Mouse (Mus musculus) embryonic facial prominence, embryonic 13.5 days (tissue): ENCODE measurements around the gene Cep170b. TPM values are rescaled to one million over a fixed set of nuclear protein-coding genes. Genes with fewer than 3 reads are reported as not detected.
A peak's percentile ranks its signal among the peaks of the same experiment; 100 is the strongest.

ENCODE experiments used
- ATAC-seq: fragments of 200-750 bp; cut with Nextera tagmentation; 2 replicates; pipeline ENCODE4 v1.8.0; 2017; ENCODE audit warnings: low read depth; ENCODE audit not compliant: insufficient number of reproducible peaks, insufficient read depth, low FRiP score, low TSS enrichment
- H3K27ac ChIP-seq: fragments of 300-500 bp; sonication (generic); 2 replicates; pipeline ENCODE4 v1.5.1; 2015; ENCODE audit warnings: moderate library complexity, mild to moderate bottlenecking, inconsistent platforms
- H3K27me3 ChIP-seq: fragments of 300-500 bp; sonication (generic); 2 replicates; pipeline ENCODE4 v1.6.1; 2015; ENCODE audit warnings: mild to moderate bottlenecking, inconsistent platforms
- H3K36me3 ChIP-seq: fragments of 300-500 bp; sonication (generic); 2 replicates; pipeline ENCODE4 v1.6.1; 2015; ENCODE audit warnings: mild to moderate bottlenecking, inconsistent platforms
- H3K4me1 ChIP-seq: fragments of 300-500 bp; sonication (generic); 2 replicates; pipeline ENCODE4 v1.6.1; 2015; ENCODE audit warnings: inconsistent platforms
- H3K4me2 ChIP-seq: fragments of 300-500 bp; sonication (generic); 2 replicates; pipeline ENCODE4 v1.6.1; 2015; ENCODE audit warnings: moderate library complexity, mild to moderate bottlenecking, inconsistent platforms
- H3K4me3 ChIP-seq: fragments of 300-500 bp; sonication (generic); 2 replicates; pipeline ENCODE4 v1.5.1; 2015; ENCODE audit warnings: mild to moderate bottlenecking, inconsistent platforms
- H3K9ac ChIP-seq: fragments of 300-500 bp; sonication (generic); 2 replicates; pipeline ENCODE4 v1.6.1; 2015; ENCODE audit warnings: mild to moderate bottlenecking, inconsistent platforms
- H3K9me3 ChIP-seq: fragments of 300-500 bp; sonication (generic); 2 replicates; pipeline ENCODE4 v1.6.1; 2016; ENCODE audit warnings: inconsistent platforms
- WGBS: fragments of 180-500 bp; shearing (Covaris S2); methylation state at CpG from one replicate; pipeline ENCODE4 v1.1.7; 2015; ENCODE audit warnings: mixed read lengths; 5-methylcytosine and 5-hydroxymethylcytosine counted together
- polyA plus RNA-seq: library from polyadenylated mRNA; unstranded; fragments of >200 nt; fragmentation: Nextera tagmentation; extraction: Ambion mirVana; gene quantifications from 2 replicates; pipeline ENCODE4 v1.2.1, GENCODE M21; 2015

The Cep170b gene
- polyA plus RNA-seq, 1 experiment from 2014 or later = 13.8 TPM

GRCm38 (mm10) chr12:112713984-112714383 is 6.3 kb upstream of the Cep170b start:
- Histone ChIP-seq H3K27me3 (peaks cover 3% of the 10 kb centered on the region), H3K4me3 (no peak overlapping the region), H3K9me3 (no peaks in the 10 kb centered on the region), H3K4me1 (peaks cover 5% of the 10 kb centered on the region; the same call in 1 of the 2 replicates), H3K4me2 (no peak overlapping the region), H3K36me3 (no peaks in the 10 kb centered on the region), H3K9ac (no peak overlapping the region), H3K27ac (peak overlapping the region; percentile 77)
- no peak for ATAC-seq
- 62% methylated on average over 3 of the region's 3 CpGs for WGBS

DNA sequence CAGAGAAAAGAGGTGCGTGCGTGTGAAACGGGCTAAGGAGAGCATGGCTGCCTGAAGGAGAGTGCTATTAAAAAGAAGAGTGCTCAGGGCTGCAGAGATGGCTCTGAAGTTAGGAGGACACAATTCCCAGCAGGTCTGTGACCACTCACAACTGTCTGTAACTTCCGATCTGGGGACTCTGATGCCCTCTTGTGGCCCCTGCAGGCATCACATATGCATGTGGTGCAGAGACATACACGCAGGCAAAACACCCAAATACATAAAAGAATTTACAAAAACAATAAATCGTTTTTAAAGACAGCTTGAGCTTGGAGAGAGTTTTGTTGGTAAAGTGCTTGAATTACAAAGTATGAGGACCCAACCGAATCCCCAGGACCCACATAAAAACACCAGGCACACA is 3.1 kb upstream of the Cep170b start:
- WGBS = 28% methylated on average over 7 of the region's 7 CpGs
- Histone ChIP-seq H3K4me2 (no peak overlapping the region), H3K27me3 (peaks cover 19% of the 10 kb centered on the region), H3K36me3 (no peaks in the 10 kb centered on the region), H3K4me1 (peaks cover 22% of the 10 kb centered on the region), H3K27ac (no peak overlapping the region), H3K9ac (no peak overlapping the region), H3K4me3 (no peak overlapping the region), H3K9me3 (no peaks in the 10 kb centered on the region)
- no peak for ATAC-seq

DNA sequence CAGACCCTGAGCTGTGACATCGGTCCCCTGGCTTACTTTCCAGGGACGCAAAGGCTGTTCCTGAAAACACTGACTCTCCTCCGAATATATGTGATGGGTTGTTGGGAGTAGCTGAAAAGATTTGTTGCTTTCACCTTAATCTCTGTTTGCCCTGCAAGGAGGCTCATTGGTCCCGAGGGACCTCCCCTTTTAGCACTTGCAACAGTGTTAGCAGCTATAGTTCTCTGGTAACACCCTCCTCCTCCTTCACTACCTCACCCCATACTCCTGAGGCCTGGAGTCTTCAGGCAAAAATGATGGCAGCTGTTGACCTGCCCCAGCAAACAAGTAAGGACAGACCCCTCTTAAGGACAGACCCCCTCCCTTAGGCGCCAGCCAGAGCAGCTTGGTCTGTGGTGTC is 1.3 kb upstream of the Cep170b start:
- H3K4me1 ChIP-seq = peaks cover 33% of the 10 kb centered on the region
- no peak overlapping the region for H3K4me3 ChIP-seq
- ATAC-seq = no peak
- H3K9me3 ChIP-seq = no peaks in the 10 kb centered on the region
- H3K4me2 ChIP-seq = no peak overlapping the region
- H3K36me3 ChIP-seq = no peaks in the 10 kb centered on the region
- peaks cover 19% of the 10 kb centered on the region for H3K27me3 ChIP-seq
- no peak overlapping the region for H3K9ac ChIP-seq
- no peak overlapping the region for H3K27ac ChIP-seq
- 76% methylated on average over 5 of the region's 5 CpGs for WGBS

GRCm38 (mm10) chr12:112720890-112721423 is 702 bp downstream of the Cep170b start:
- peaks cover 37% of the 10 kb centered on the region for H3K4me1 ChIP-seq
- peak overlapping the region; percentile 89 for H3K4me2 ChIP-seq
- H3K9me3 ChIP-seq = no peaks in the 10 kb centered on the region
- H3K9ac ChIP-seq = peak overlapping the region; percentile 89
- H3K27me3 ChIP-seq = peaks cover 19% of the 10 kb centered on the region
- WGBS = 25% methylated on average over 12 of the region's 12 CpGs
- H3K36me3 ChIP-seq = peaks cover 6% of the 10 kb centered on the region; the same call in 1 of the 2 replicates
- no peak for ATAC-seq
- peak overlapping the region; percentile 87 for H3K27ac ChIP-seq
- H3K4me3 ChIP-seq = peak overlapping the region; percentile 92

DNA sequence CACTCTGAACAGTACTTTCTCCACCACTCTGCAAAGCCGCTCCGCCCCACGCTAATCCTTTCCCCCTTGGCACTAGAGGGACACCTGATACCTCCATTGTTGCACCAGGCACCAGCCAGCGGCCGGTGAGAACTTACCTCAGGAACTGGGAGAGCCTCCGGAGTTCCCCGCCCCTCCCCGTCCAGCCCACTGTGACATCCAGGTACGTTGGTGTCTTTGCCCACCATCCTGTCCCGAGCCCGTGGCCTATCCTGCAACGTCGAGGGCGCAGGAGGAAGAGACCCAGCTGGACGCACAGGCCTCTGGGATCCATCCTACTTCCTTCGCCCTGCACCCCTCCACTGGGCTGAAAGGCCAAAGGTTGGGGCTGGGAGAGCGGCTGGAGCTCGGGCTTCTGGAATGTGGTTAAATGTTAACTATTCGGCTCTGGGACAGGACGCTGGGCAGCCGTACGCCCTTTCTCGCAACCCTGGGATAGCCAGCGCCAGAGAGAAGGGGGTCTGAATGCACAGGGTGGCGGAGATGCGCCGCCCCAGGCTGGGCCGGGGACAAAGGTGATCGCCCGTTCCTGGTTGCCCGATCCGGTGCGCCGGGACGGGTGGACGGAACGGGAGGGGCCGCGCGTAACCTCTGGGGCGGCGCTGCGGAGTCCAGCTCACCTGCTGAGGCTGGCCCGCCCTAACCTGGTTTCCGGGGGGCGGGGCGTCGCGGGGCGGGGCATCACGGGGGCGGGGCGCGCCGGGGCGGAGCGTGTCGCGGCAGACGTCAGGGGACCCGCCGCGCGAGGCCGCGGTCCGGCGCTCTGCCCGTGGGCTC is 1.4 kb downstream of the Cep170b start:
- Histone ChIP-seq H3K4me2 (peak overlapping the region; percentile 89), H3K27ac (peak overlapping the region; percentile 87), H3K27me3 (peaks cover 19% of the 10 kb centered on the region), H3K9ac (peak overlapping the region; percentile 89), H3K36me3 (peaks cover 11% of the 10 kb centered on the region), H3K9me3 (no peaks in the 10 kb centered on the region), H3K4me3 (peak overlapping the region; percentile 92), H3K4me1 (peaks cover 37% of the 10 kb centered on the region)
- ATAC-seq = peak; percentile 52
- 2% methylated on average over 45 of the region's 69 CpGs for WGBS

- Histone ChIP-seq H3K4me1 (peaks cover 37% of the 10 kb centered on the region), H3K36me3 (peaks cover 19% of the 10 kb centered on the region), H3K27ac (peak overlapping the region; percentile 87; the same call in 1 of the 2 replicates), H3K9ac (peak overlapping the region; percentile 89), H3K27me3 (peaks cover 19% of the 10 kb centered on the region), H3K4me2 (peak overlapping the region; percentile 89), H3K9me3 (no peaks in the 10 kb centered on the region), H3K4me3 (peak overlapping the region; percentile 92)
- WGBS = under 1% methylated on average over 62 of the region's 75 CpGs
- ATAC-seq = peak; percentile 45
Observed at GRCm38 (mm10) chr12:112722240-112723027, 2.2 kb downstream of the Cep170b start.

- H3K27me3 ChIP-seq = peaks cover 19% of the 10 kb centered on the region
- no peaks in the 10 kb centered on the region for H3K9me3 ChIP-seq
- H3K27ac ChIP-seq = peak overlapping the region; percentile 87; the same call in 1 of the 2 replicates
- H3K4me2 ChIP-seq = peak overlapping the region; percentile 89
- 11% methylated on average over 5 of the region's 5 CpGs for WGBS
- H3K36me3 ChIP-seq = peaks cover 20% of the 10 kb centered on the region
- peak overlapping the region; percentile 89 for H3K9ac ChIP-seq
- H3K4me1 ChIP-seq = peaks cover 37% of the 10 kb centered on the region
- no peak for ATAC-seq
- H3K4me3 ChIP-seq = peak overlapping the region; percentile 92
Observed at GRCm38 (mm10) chr12:112723028-112723330, 2.7 kb downstream of the Cep170b start.

DNA sequence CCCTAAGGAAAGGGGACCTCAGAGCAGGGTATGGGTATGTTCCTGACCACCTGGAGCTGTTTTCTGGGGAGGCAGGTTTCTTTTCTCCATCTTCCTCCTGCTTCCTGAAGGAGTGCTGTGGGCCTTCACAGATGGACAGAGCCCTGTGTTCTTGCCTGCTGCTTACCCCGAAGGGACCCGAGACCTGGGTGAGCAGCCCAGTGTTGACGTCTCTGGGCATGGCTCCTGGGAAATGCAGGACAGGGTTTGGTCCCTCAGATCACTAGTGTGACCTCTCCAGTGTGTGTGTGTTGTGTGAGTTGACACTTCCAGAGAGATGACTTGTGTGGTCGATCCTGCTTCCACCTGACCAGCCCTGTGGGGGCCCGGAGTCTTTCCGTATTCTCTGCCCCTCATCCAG is 3.2 kb downstream of the Cep170b start:
- 87% methylated on average over 6 of the region's 6 CpGs for WGBS
- no peak for ATAC-seq
- Histone ChIP-seq H3K4me3 (peak overlapping the region; percentile 92), H3K27me3 (peaks cover 19% of the 10 kb centered on the region), H3K27ac (no peak overlapping the region), H3K4me2 (peak overlapping the region; percentile 89), H3K9me3 (no peaks in the 10 kb centered on the region), H3K9ac (peak overlapping the region; percentile 89), H3K36me3 (peaks cover 23% of the 10 kb centered on the region), H3K4me1 (peaks cover 37% of the 10 kb centered on the region)

GRCm38 (mm10) chr12:112724077-112724805 is 4.0 kb downstream of the Cep170b start:
- peaks cover 19% of the 10 kb centered on the region for H3K27me3 ChIP-seq
- no peaks in the 10 kb centered on the region for H3K9me3 ChIP-seq
- H3K9ac ChIP-seq = no peak overlapping the region
- H3K27ac ChIP-seq = no peak overlapping the region
- H3K4me1 ChIP-seq = peaks cover 37% of the 10 kb centered on the region
- WGBS = 72% methylated on average over 11 of the region's 11 CpGs
- ATAC-seq = no peak
- 0 out of 2 replicates have a peak overlapping the region, but pooled peaks have one; percentile 89 for H3K4me2 ChIP-seq
- H3K36me3 ChIP-seq = peaks cover 24% of the 10 kb centered on the region
- peak overlapping the region; percentile 92; the same call in 1 of the 2 replicates for H3K4me3 ChIP-seq

DNA sequence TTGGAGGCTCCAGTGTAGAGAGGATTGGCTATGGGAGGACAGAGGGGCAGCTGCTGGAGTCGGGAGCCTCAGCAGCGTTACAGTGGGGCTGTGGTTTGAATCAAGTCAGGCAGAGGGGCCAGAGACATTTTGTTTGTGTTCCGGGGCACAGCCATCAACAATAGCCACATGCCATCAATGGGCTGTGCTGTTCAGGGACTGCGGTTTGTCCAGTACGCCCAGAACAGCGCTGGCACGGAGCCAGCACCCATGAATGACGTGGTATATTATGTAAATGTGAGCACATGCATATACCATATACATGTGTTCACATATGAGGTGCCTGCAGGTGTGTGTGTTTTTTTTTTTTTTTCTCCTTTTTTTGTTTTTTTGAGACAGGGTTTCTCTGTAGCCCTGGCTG is 7.5 kb downstream of the Cep170b start:
- Histone ChIP-seq H3K9me3 (no peaks in the 10 kb centered on the region), H3K9ac (no peak overlapping the region), H3K4me2 (no peak overlapping the region), H3K4me3 (no peak overlapping the region), H3K27me3 (no peaks in the 10 kb centered on the region), H3K36me3 (peaks cover 58% of the 10 kb centered on the region), H3K27ac (no peak overlapping the region), H3K4me1 (peaks cover 19% of the 10 kb centered on the region)
- no peak for ATAC-seq
- 79% methylated on average over 8 of the region's 8 CpGs for WGBS

- H3K27me3 ChIP-seq = no peaks in the 10 kb centered on the region
- H3K9ac ChIP-seq = no peak overlapping the region
- ATAC-seq = no peak
- 80% methylated on average over 14 of the region's 14 CpGs for WGBS
- H3K9me3 ChIP-seq = no peaks in the 10 kb centered on the region
- H3K4me1 ChIP-seq = no peaks in the 10 kb centered on the region
- peaks cover 81% of the 10 kb centered on the region for H3K36me3 ChIP-seq
- no peak overlapping the region for H3K27ac ChIP-seq
- H3K4me2 ChIP-seq = no peak overlapping the region
- no peak overlapping the region for H3K4me3 ChIP-seq
Observed at GRCm38 (mm10) chr12:112730808-112731207, 10.6 kb downstream of the Cep170b start.
